Mouse (Mus musculus) heart, adult 2 months (tissue): ENCODE measurements around the gene Intu. TPM values are rescaled to one million over a fixed set of nuclear protein-coding genes. Genes with fewer than 3 reads are reported as not detected.

Experiments used
- DNase-seq, 2 experiments: peaks; one replicate each; pipeline ENCODE4 v3.0.0; 2021
- H3K27ac ChIP-seq: fragments of 200-600 bp; 2 replicates; pipeline ENCODE4 v1.8.1; 2022
- H3K27me3 ChIP-seq: fragments of 200-500 bp; 2 replicates; pipeline ENCODE4 v1.6.1; 2012; ENCODE audit warnings: mild to moderate bottlenecking, low read length, inconsistent platforms, mixed read lengths; ENCODE audit not compliant: control insufficient read depth, insufficient read depth
- H3K36me3 ChIP-seq: fragments of 200-500 bp; 2 replicates; pipeline ENCODE4 v1.6.1; 2012; ENCODE audit warnings: low read length, inconsistent platforms; ENCODE audit not compliant: control insufficient read depth, insufficient read depth
- H3K4me1 ChIP-seq: fragments of 200-500 bp; 2 replicates; pipeline ENCODE4 v1.6.1; 2011; ENCODE audit warnings: low read length; ENCODE audit not compliant: control insufficient read depth, insufficient read depth
- H3K4me3 ChIP-seq: fragments of 200-600 bp; 2 replicates; pipeline ENCODE4 v1.8.1; 2022
- H3K79me2 ChIP-seq: fragments of 200-500 bp; replicated peaks from 2 replicates; pipeline ENCODE4 v1.6.1; 2012; ENCODE audit warnings: mild to moderate bottlenecking, inconsistent platforms, low read length, moderate library complexity, mixed read lengths; ENCODE audit not compliant: control insufficient read depth, insufficient read depth
- H3K9ac ChIP-seq: fragments of 200-500 bp; 2 replicates; pipeline ENCODE4 v1.6.1; 2012; ENCODE audit warnings: low read depth, mild to moderate bottlenecking, control low read depth, inconsistent platforms, low read length, mixed read lengths
- CTCF ChIP-seq: fragments of 200-600 bp; IDR thresholded peaks from 2 replicates; pipeline ENCODE4 v1.8.1; 2022; ENCODE audit warnings: antibody characterized with exemption, mild to moderate bottlenecking, moderate library complexity
- EP300 ChIP-seq: fragments of 200-500 bp; IDR thresholded peaks from 2 replicates; pipeline ENCODE4 v1.6.1; 2011; ENCODE audit warnings: low read depth, low read length, control low read depth; ENCODE audit not compliant: insufficient read depth
- POLR2A ChIP-seq: fragments of 200-500 bp; IDR thresholded peaks from 2 replicates; pipeline ENCODE4 v1.6.1; 2011; ENCODE audit warnings: mild to moderate bottlenecking, low read depth, low read length, control low read depth; ENCODE audit not compliant: insufficient read depth
- WGBS: fragments of 180-500 bp; shearing (Covaris S2); methylation state at CpG from one replicate; pipeline ENCODE4 v1.1.7; 2018; 5-methylcytosine and 5-hydroxymethylcytosine counted together
- intact Hi-C: fragments of 180-260 bp; cut with DNase I; formaldehyde crosslinking; loops from one replicate; pipeline ENCODE4 v1.15.1; 2025
- polyA plus RNA-seq: library from polyadenylated mRNA; depleted of rRNA; stranded (reverse); fragments of >200 nt; gene quantifications from 2 replicates; pipeline ENCODE4 v1.2.3, GENCODE M21; 2012
- total RNA-seq, 2 experiments: library from RNA; stranded (reverse); gene quantifications; 2 replicates each; pipeline ENCODE4 v1.2.3; 2021

Intu gene
- total and polyA plus RNA-seq, 3 experiments: 9.6 to 17.1 (median 13.7) TPM

GRCm38 (mm10) chr3:40668889-40669288, 137.8 kb downstream of the Intu start:
- 45% methylated on average over 6 of the region's 6 CpGs for WGBS
- DNase-seq: no peak
- H3K36me3 ChIP-seq: peaks cover 3% of the 10 kb centered on the region
- intact Hi-C loops: no loop called here
- TF ChIP-seq POLR2A: no peak
- no peaks in the 10 kb centered on the region for H3K27me3 ChIP-seq
- H3K4me3 ChIP-seq: no peak overlapping the region
- H3K27ac ChIP-seq: no peak overlapping the region
- no peak overlapping the region for H3K9ac ChIP-seq
- no peaks in the 10 kb centered on the region for H3K79me2 ChIP-seq
- H3K4me1 ChIP-seq: no peaks in the 10 kb centered on the region

- Histone ChIP-seq H3K27me3 (no peaks in the 10 kb centered on the region), H3K4me3 (no peak overlapping the region), H3K4me1 (no peaks in the 10 kb centered on the region), H3K27ac (no peak overlapping the region), H3K9ac (no peak overlapping the region), H3K79me2 (no peaks in the 10 kb centered on the region), H3K36me3 (peaks cover 3% of the 10 kb centered on the region)
- 92% methylated on average over 3 of the region's 3 CpGs for WGBS
- TF ChIP-seq CTCF: no peak
- TF ChIP-seq POLR2A: no peak
- no peak for TF ChIP-seq EP300
- intact Hi-C loops: no loop called here
- DNase-seq: no peak
These were observed 138.3 kb downstream of the Intu start for GRCm38 (mm10) chr3:40669395-40669794.

GRCm38 (mm10) chr3:40673515-40673914, 142.4 kb downstream of the Intu start:
- DNase-seq: no peak
- no peak for TF ChIP-seq POLR2A
- TF ChIP-seq EP300: no peak
- TF ChIP-seq CTCF: no peak
- H3K27ac ChIP-seq: no peak overlapping the region
- no peak overlapping the region for H3K9ac ChIP-seq
- no peak overlapping the region for H3K4me3 ChIP-seq
- H3K4me1 ChIP-seq: no peaks in the 10 kb centered on the region
- H3K27me3 ChIP-seq: no peaks in the 10 kb centered on the region
- 89% methylated on average over 1 of the region's 1 CpGs for WGBS
- intact Hi-C loops: no loop called here
- no peaks in the 10 kb centered on the region for H3K79me2 ChIP-seq
- no peaks in the 10 kb centered on the region for H3K36me3 ChIP-seq

- Histone ChIP-seq H3K9ac (no peak overlapping the region), H3K4me3 (no peak overlapping the region), H3K27me3 (no peaks in the 10 kb centered on the region), H3K79me2 (no peaks in the 10 kb centered on the region), H3K36me3 (no peaks in the 10 kb centered on the region), H3K4me1 (no peaks in the 10 kb centered on the region), H3K27ac (no peak overlapping the region)
- WGBS: 51% methylated on average over 8 of the region's 8 CpGs
- intact Hi-C loops: no loop called here
- DNase-seq: no peak
- no peak for TF ChIP-seq EP300
- no peak for TF ChIP-seq CTCF
- no peak for TF ChIP-seq POLR2A
These were observed 143.9 kb downstream of the Intu start for GRCm38 (mm10) chr3:40674873-40675405.

GRCm38 (mm10) chr3:40678856-40679255, 147.8 kb downstream of the Intu start:
- no peak for DNase-seq
- H3K27me3 ChIP-seq: no peaks in the 10 kb centered on the region
- intact Hi-C loops: no loop called here
- H3K79me2 ChIP-seq: no peaks in the 10 kb centered on the region
- WGBS: 88% methylated on average over 1 of the region's 1 CpGs
- H3K4me1 ChIP-seq: peaks cover 1% of the 10 kb centered on the region; the same call in 1 of the 2 replicates
- no peaks in the 10 kb centered on the region; the same call in 1 of the 2 replicates for H3K36me3 ChIP-seq
- TF ChIP-seq EP300 (no peak), CTCF (no peak), POLR2A (no peak)
- H3K4me3 ChIP-seq: no peak overlapping the region
- no peak overlapping the region for H3K27ac ChIP-seq
- H3K9ac ChIP-seq: no peak overlapping the region

GRCm38 (mm10) chr3:40682404-40682803, 151.3 kb downstream of the Intu start:
- peak overlapping the region; percentile 51 for H3K27ac ChIP-seq
- no peaks in the 10 kb centered on the region; the same call in 1 of the 2 replicates for H3K36me3 ChIP-seq
- TF ChIP-seq EP300 (no peak), POLR2A (no peak), CTCF (no peak)
- no peak overlapping the region for H3K9ac ChIP-seq
- intact Hi-C loops: no loop called here
- H3K79me2 ChIP-seq: no peaks in the 10 kb centered on the region
- DNase-seq: peak in 1 of 2 experiments; percentile 38
- 12% methylated on average over 11 of the region's 11 CpGs for WGBS
- peaks cover 1% of the 10 kb centered on the region; the same call in 1 of the 2 replicates for H3K4me1 ChIP-seq
- no peaks in the 10 kb centered on the region for H3K27me3 ChIP-seq
- no peak overlapping the region for H3K4me3 ChIP-seq
